Mouse (Mus musculus) liver, postnatal 0 days (tissue): ENCODE measurements around the gene Ip6k2.

Experiments used
- CTCF ChIP-seq: sonication (generic); IDR thresholded peaks from 2 replicates; pipeline ENCODE4 v1.5.1; 2016; ENCODE audit warnings: antibody characterized with exemption, low read depth
- EP300 ChIP-seq: IDR thresholded peaks from 2 replicates; pipeline ENCODE4 v1.6.1; 2016; ENCODE audit warnings: antibody characterized with exemption, low read depth, mild to moderate bottlenecking

- TF ChIP-seq CTCF (no peak), EP300 (no peak)
Measured at GRCm38 (mm10) chr9:108785416-108785815, 1.8 kb downstream of the Ip6k2 start.
